Mouse (Mus musculus) CH12.LX (cell line): ENCODE data around the gene H2-M10.2.

Experiments
- BHLHE40 ChIP-seq: IDR thresholded peaks from 2 replicates; pipeline ENCODE4 v1.6.1; 2011; ENCODE audit warnings: mild to moderate bottlenecking, low read depth, low read length, improper control_type of control experiment
- CTCF ChIP-seq, 2 experiments: IDR thresholded peaks in 1 of 2; conservative IDR thresholded peaks in 1 of 2; 2 replicates each; pipeline ENCODE4 v1.5.1; 2011 to 2012; ENCODE audit warnings: low read depth in 2 of 2, low read length in 2 of 2, improper control_type of control experiment in 1 of 2, inconsistent platforms in 1 of 2, mild to moderate bottlenecking in 1 of 2, moderate library complexity in 1 of 2
- EP300 ChIP-seq: IDR thresholded peaks from 2 replicates; pipeline ENCODE4 v1.6.1; 2011; ENCODE audit warnings: low read length, improper control_type of control experiment
- GABPA ChIP-seq: IDR thresholded peaks from 2 replicates; pipeline ENCODE4 v1.6.1; 2012; ENCODE audit warnings: low read depth, low read length, improper control_type of control experiment, inconsistent platforms; ENCODE audit not compliant: insufficient replicate concordance
- MAX ChIP-seq: IDR thresholded peaks from 2 replicates; pipeline ENCODE4 v1.6.1; 2011; ENCODE audit warnings: low read length, improper control_type of control experiment
- POLR2A ChIP-seq: IDR thresholded peaks from 2 replicates; pipeline ENCODE4 v1.6.1; 2011; ENCODE audit warnings: low read depth, mild to moderate bottlenecking, improper control_type of control experiment, low read length
- POLR2AphosphoS2 ChIP-seq: IDR thresholded peaks from 2 replicates; pipeline ENCODE4 v1.6.1; 2011; ENCODE audit warnings: low read depth, low read length, improper control_type of control experiment
- SIN3A ChIP-seq: IDR thresholded peaks from 2 replicates; pipeline ENCODE4 v1.6.1; 2012; ENCODE audit warnings: low read length, improper control_type of control experiment, inconsistent platforms
- UBTF ChIP-seq: IDR thresholded peaks from 2 replicates; pipeline ENCODE4 v1.6.1; 2012; ENCODE audit warnings: low read depth, mild to moderate bottlenecking, inconsistent platforms, low read length, improper control_type of control experiment, moderate library complexity
- USF1 ChIP-seq: IDR thresholded peaks from 2 replicates; pipeline ENCODE4 v1.6.1; 2014; ENCODE audit warnings: low read depth, mild to moderate bottlenecking, inconsistent platforms, low read length, improper control_type of control experiment
- USF2 ChIP-seq: conservative IDR thresholded peaks from 2 replicates; pipeline ENCODE4 v1.6.1; 2011; ENCODE audit warnings: low read depth, low read length, improper control_type of control experiment

DNA sequence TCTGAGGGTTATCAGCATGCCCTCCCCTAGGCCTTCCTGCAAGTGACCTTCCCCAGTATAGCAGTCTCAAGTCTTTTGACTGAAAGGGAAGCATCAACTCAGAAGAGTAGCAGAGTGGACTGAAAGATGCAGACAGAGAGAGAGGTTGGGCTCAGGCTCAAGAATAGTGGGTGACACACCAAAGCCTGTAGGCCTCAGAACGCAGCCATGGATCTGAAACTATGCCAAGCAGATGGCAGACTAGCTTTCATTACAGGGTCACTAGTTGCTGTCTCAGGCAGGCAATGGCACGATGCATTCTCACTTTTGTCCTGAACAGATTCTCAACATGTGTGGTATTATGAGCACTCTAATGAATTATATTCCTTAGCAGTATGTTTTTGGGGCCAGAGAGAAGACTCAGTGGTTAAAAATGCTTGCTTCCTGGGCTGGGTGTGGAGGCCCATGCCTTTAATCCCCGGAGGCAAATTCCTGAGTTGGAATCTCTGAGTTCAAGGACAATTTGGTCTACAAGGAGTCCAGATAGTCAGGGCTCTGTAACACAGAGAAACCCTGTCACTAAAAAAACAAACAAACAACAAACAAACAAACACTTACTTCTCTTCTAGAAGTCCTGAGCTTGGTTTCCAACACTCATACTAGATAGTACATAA, 21.9 kb downstream of the H2-M10.2 start:
- TF ChIP-seq UBTF, result no peak
- TF ChIP-seq CTCF (conservative IDR thresholded peaks at IDR 0.05 in 1 of 2, IDR thresholded peaks at IDR 0.05 in 1 of 2; ENCODE audit: low read depth in 2 of 2, low read length in 2 of 2), result no peak
- no peak for TF ChIP-seq USF1
- TF ChIP-seq MAX, result no peak
- TF ChIP-seq POLR2A, result no peak
- no peak for TF ChIP-seq GABPA
- no peak for TF ChIP-seq BHLHE40
- no peak for TF ChIP-seq USF2
- TF ChIP-seq POLR2AphosphoS2, result no peak
- TF ChIP-seq SIN3A, result no peak
- no peak for TF ChIP-seq EP300
